Mouse (Mus musculus): ENCODE measurements around the gene Lrrfip1.
A peak's percentile ranks its signal among the peaks of the same experiment; 100 is the strongest.

Lrrfip1 gene

GRCm38 (mm10) chr1:91057311-91058245 lies 59.0 kb downstream of the Lrrfip1 start:
- peak; percentile 76 for DNase-seq

DNA sequence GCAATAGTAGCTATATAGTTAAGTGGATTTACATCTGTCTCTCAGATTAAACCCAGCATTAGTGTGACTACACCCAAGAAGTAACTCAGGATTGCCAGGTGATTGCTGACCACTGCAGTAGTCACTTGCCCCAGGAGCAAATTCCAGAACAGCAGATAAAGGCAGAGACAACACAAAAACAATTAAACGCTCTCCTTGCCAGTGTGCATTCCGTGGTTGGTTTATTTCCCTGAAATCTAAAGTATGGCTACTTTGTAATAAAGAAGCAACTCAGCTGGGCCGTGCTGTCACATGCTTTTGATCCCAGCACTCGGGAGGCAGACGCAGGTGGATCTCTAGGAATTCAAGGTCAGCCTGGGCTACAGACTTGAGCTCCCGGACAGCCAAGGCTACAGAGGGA lies 59.7 kb downstream of the Lrrfip1 start:
- DNase-seq, result no peak

DNA sequence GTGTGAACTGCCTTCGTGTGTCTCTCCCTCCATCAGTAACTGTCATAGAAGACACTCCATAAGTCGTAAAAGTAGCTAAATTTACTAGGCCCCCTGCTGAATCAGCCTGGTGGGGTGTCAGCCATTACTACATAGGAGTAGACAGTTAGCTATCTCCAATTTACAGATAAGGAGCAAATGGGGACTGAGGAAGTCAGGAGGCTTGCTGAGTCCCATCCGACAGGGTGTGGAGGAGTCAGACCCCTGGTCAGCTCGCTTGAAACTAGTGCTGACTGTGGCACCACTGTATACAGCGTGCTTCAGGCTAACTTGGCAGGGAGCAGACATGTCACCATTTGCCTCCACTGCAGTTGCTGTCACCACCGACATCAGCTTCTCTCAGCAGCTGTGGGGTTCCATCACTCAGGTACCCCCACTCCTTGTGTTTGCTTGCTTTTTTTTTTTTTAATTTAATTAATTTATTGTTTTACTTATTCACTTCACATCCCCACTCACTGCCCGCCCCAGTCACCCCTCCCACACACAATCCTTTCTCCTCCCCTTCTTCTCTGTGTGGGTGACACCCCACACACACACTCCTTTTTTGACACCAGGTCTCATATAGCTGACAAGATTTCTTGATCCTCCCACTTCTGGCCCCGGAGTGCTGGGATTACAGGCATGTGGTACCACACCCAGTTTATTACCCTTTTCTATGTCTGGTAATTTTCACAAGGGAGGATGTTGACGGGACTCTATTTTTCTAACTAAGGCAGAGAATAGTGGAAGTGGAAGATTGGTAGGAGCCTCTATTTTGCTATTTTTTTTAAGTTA lies 61.5 kb downstream of the Lrrfip1 start:
- no peak for DNase-seq

DNA sequence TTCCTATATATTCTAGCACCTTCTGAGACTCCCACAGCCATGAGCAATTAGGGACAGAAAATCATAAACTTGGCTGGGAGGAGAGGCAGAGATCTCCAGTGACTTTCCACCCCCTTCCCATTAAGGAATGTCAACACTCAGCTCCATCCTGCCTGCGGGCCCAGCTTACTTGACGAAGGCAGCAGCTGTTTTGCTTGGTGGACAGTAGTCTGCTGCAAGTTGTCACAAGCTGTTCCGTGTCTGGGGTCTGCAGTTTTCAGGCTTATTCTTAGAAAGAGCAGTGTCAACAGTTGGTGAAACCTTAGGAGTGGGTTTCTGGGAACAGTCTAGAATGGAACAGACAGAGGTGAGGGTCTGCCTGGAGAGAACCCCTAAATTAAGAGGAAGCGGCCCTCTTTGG lies 62.6 kb downstream of the Lrrfip1 start:
- DNase-seq, result no peak

- DNase-seq, result peak; percentile 57
These were observed 63.8 kb downstream of the Lrrfip1 start for GRCm38 (mm10) chr1:91062363-91062762.

DNA sequence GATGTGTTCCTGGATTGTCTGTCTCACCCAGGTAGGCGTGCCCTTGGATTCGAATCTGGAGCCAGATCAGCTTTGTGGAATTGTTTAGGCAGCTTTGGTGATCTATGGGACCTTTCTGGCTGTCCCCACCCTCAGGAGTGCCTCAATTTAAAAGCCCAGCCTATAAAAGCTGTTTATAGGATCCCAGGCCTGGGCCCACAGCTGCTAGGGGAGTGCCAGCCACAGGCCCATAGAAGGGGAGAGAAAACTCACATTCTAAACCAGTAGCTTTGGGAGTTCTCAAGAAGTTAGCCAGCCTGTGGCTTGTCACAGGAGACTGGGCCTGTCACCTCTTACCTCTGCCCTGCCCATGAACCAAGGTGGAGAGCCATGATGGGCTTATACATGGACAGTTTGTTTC lies 65.5 kb downstream of the Lrrfip1 start:
- DNase-seq, result no peak

DNA sequence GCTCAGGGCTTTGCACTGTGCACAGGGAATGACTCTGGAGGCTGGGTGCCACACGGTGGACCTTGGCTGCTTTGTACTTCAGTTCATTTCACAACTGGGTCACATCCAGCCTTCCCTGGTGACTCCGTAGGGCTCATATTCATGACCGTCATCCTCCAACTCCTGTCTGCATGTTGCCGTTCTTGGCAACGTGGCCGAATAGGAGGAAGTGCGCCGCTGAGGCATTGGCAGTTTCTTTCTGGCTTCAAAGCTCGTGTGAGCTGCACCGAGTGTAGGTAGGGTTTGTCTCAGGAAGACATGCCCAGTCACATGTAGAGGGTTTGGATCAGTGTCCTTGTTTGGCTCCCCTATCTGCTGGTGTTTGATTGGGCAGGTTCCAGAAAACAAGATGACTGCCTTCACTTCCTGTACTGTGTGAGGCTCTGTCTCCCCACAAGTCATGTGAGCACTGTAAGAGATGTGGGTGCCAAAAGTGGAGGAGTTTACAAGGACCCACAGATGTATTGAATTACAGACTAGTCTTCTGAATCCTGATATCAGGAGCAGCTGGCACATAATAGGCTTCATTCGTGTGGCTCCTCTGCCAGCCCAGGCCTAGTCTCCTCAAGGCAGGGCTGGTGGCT lies 66.5 kb downstream of the Lrrfip1 start:
- DNase-seq, result peak; percentile 58

- no peak for DNase-seq
These were observed 67.5 kb downstream of the Lrrfip1 start for GRCm38 (mm10) chr1:91066061-91066460.

GRCm38 (mm10) chr1:91066599-91066998 lies 68.1 kb downstream of the Lrrfip1 start:
- DNase-seq, result no peak

GRCm38 (mm10) chr1:91067716-91068115 lies 69.2 kb downstream of the Lrrfip1 start:
- no peak for DNase-seq

DNA sequence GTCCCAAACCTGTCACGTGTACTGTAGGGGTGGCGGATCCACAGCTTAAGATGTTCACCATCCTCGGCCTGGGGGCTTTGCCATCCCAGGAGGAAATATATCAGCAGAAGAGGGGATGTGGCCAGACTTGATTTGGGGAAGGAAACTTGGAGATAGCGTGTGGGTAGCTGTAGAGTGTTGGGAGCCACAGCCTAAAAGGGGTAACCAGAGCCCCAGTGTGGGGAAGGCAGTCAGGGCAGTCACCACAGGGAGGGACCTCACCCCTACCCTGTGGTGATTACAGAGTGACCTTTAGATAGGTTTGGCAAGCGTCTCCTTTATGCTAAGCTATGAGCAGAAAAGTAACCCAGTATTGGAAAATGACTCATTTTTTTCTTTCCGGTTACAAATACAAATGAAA lies 71.0 kb downstream of the Lrrfip1 start:
- DNase-seq, result no peak

DNA sequence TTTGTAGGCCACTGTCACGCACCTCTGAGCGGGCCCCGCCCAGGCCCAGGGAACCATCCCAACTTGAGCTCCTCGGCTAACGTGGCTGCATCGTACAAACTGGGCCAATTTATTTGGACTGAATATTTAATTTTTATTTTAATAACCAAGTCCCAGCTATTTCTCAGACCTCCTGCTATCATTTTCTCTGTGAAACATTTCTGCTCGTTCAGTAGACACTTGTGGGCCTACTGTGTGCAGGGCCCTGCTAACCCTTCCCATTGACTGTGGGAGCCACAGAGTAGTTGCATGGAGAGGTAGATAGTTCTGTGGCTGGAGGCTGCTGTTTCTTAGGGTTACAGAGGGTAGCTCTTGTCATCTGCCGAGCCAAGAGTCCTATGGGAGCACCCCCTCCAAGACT lies 72.0 kb downstream of the Lrrfip1 start:
- DNase-seq, result no peak

GRCm38 (mm10) chr1:91071671-91072290 lies 73.2 kb downstream of the Lrrfip1 start:
- DNase-seq, result no peak

- DNase-seq, result no peak
These were observed 78.4 kb downstream of the Lrrfip1 start for GRCm38 (mm10) chr1:91076946-91077345.

- DNase-seq, result no peak
These were observed 78.9 kb downstream of the Lrrfip1 start for GRCm38 (mm10) chr1:91077456-91077855.

DNA sequence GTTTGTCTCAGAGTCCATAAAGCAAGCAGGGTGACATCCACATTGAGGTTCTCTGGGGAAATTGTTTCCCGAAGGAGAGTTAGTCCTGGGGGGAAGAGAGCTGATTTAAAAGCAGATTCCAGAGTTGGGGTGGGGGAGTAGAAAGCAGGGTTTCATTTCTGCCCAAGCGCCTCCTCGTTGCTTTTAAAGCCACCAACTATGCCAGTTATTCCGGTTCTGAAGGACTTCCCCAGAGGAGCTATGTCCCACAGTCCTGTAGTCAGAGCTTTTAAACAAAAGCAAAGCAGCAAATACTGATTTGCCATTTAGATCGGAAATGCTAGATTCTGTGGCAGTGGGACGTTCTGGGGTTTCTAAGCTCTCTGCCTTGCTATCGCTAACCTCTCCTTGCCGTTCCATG lies 79.4 kb downstream of the Lrrfip1 start:
- DNase-seq, result no peak

DNA sequence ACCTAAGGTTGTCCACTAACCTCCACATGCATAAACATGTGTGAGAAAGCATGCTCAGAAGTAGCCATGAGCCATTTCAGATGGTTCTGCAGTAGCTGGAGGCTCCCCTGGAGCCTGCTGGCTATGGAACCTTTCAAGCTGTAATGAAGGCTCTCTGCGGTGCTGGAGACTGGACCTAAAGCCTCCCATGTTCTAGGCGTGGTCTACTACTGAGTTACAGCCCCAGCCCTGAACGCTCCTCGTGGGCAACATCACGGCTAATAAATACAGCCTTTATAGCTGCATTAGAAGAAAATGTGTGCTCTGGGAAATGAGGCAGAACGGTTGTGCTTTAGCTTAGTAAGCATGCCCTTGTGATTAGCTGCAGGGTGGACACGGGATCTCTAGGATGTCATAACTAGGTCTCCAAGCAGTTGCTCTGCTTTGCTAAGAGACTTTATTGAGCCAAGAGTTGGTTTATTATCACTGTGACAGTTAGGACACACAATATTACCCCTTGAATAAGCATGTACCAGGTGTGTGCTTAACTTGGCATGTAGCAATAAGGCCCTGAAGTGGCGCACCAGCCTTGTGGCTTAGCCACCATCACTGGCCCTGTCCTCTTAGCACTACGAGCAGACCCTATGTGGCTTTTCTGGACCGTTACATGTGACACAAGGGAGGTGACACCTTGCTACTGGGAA lies 81.3 kb downstream of the Lrrfip1 start:
- DNase-seq, result no peak

GRCm38 (mm10) chr1:91080423-91080749 lies 81.8 kb downstream of the Lrrfip1 start:
- no peak for DNase-seq

GRCm38 (mm10) chr1:91084374-91084773 lies 85.8 kb downstream of the Lrrfip1 start:
- DNase-seq, result no peak

DNA sequence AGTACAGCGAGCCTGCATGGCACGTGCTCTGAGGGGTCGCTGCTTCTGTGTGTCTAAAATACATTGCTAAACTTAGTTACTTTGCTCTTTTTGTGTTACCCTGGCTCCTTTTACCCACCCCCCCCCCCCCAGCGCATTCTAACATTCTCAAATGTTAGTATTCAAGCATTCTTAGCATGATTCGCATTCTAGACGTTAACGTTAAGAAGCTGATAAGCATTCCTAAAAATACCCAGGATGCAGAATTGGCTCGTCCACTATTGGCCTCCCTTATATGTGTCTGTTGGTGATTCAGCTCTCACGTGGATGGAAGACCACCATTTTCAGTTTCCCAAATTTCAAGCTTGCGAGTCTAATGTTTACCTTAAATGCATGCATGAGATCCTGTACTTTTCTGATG lies 86.5 kb downstream of the Lrrfip1 start:
- DNase-seq, result no peak

DNA sequence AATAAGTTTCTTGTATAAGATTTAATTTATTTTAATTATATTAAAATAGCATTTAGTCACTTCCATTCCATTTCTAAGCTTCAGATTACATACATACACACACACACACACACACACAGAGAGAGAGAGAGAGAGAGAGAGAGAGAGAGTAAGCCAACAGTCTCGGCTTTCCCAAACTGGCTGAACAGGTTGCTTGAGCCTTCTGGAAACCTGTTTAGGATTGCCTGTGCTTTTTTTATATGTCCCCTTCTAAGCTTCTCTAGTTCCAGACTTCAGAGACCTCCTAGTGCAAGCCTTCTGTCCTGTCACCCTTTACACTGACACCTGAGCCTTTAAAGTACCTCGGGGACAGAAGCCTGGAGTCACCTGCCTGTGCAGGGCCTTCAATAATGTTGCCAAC lies 87.1 kb downstream of the Lrrfip1 start:
- DNase-seq, result no peak

DNA sequence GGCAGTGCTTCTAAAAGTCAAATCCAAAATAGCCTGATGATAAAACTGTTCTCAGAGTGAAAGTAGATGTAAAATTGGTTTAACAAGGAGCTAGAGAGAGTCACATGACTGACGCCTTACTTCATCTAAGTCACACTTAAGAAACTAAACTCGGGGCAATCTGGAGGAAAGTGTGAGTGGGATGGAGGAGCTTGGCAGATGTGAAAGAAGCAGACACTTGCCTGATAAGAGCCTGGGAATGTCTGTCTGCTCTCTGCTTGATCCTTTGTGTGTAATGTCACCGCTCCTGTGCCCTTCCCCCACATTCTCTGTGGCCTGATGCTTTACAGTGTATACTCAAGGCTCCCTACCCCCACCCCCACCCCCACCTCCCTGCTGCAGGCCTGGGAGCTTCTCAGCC lies 87.8 kb downstream of the Lrrfip1 start:
- no peak for DNase-seq

GRCm38 (mm10) chr1:91086748-91087147 lies 88.2 kb downstream of the Lrrfip1 start:
- DNase-seq, result no peak
